Comparison of ENCODE assay signal across 13 mouse cellular contexts in the genomic region with DNA sequence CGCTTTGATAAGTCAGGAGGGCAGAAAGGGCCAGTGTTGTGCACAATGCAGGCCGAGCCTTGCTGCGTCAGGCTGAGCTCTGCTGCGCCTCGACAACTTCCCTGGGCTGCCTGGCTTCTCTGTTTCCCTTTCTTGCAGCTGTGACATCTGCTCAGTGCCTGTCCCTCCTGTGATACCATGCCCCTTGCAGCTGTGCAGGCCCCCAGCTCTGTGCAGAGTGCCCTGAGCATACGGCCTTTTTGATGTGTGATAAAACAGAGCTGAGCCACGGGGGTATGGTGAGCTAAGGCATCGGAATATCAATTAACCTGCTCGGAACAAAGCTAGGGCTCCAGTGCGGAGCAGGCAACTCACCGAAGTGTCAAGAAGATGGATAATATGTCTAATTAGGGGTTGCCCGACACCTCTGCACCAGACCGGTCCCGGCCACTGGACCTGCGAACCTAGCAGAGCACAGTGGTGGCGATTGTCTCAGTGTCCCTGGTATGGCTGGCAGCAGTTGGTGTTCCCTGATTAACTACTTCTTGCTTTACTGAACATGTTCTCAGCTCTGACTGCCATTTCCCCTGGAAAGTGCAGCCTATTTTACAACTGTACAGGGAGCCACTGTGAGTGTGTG. TPM values are rescaled to one million over a fixed set of nuclear protein-coding genes. Genes with fewer than 3 reads are reported as not detected.
DNase-seq lines count a peak whose midpoint lies in the region; ATAC-seq lines count a peak whose summit lies in the region.
"Had no signal": no experiment of that assay in that cellular context is flagged by ENCODE, and none has a peak within 500 bp of the region (broad histone marks: within the 10 kb centered on the region; RNA-seq: fewer than 3 reads in every experiment).

No protein-coding gene starts in this region.

- 20% methylated on average over 16 of the region's 16 CpGs for WGBS in hindbrain, embryonic 10.5 days
- WGBS in neural tube, embryonic 15.5 days: 12% methylated on average over 16 of the region's 16 CpGs

- peak overlapping the region; percentile 78 for H3K27ac ChIP-seq in hindbrain, embryonic 10.5 days
- 0 out of 2 replicates have a peak overlapping the region, but pooled peaks have one; percentile 5 for H3K27ac ChIP-seq in neural tube, embryonic 15.5 days (replicated peaks)
- H3K27ac ChIP-seq: heart, adult 2 months; liver, embryonic 15.5 days had no signal

- peak; percentile 50; the same call in 1 of the 2 replicates for ATAC-seq in neural tube, embryonic 15.5 days (ENCODE audit: low FRiP score)

- H3K4me1 ChIP-seq in hindbrain, embryonic 10.5 days (replicated peaks): peaks cover 32% of the 10 kb centered on the region
- peaks cover 17% of the 10 kb centered on the region for H3K4me1 ChIP-seq in neural tube, embryonic 15.5 days
- H3K4me1 ChIP-seq: liver, embryonic 15.5 days had no signal

- H3K36me3 ChIP-seq in hindbrain, embryonic 10.5 days: no peaks in the 10 kb centered on the region
- no peaks in the 10 kb centered on the region for H3K36me3 ChIP-seq in neural tube, embryonic 15.5 days
- H3K36me3 ChIP-seq: liver, embryonic 15.5 days had no signal

- peak; percentile 25 for DNase-seq in embryo, embryonic 9.5 days (ENCODE audit: extremely low spot score)
- DNase-seq in hindbrain, embryonic 10.5 days (ENCODE audit: low spot score): peak; percentile 40
- DNase-seq in mesoderm, embryonic 11.5 days (ENCODE audit: low read depth, low spot score): peak; percentile 37
- DNase-seq in yolk sac, embryonic 10.5 days (ENCODE audit: low spot score): no peak
- DNase-seq in cerebellum, postnatal 14 days: no peak
- no peak for DNase-seq in layer of hippocampus, adult 11-12 months (ENCODE audit: low spot score)
- no peak for DNase-seq in lung, postnatal 14 days
- DNase-seq: cerebellum, postnatal 25 days; heart, adult 2 months; retina, postnatal 1 day had no signal

- 0 out of 2 replicates have a peak overlapping the region, but pooled peaks have one; percentile 7 for H3K9ac ChIP-seq in neural tube, embryonic 15.5 days (replicated peaks)
- H3K9ac ChIP-seq: liver, embryonic 15.5 days had no signal

- no peaks in the 10 kb centered on the region for H3K9me3 ChIP-seq in hindbrain, embryonic 10.5 days
- H3K9me3 ChIP-seq in neural tube, embryonic 15.5 days (replicated peaks): no peaks in the 10 kb centered on the region
- H3K9me3 ChIP-seq: liver, embryonic 15.5 days had no signal

- H3K4me3 ChIP-seq in hindbrain, embryonic 10.5 days: no peak overlapping the region; the same call in 1 of the 2 replicates
- H3K4me3 ChIP-seq in neural tube, embryonic 15.5 days (replicated peaks): no peak overlapping the region
- H3K4me3 ChIP-seq: heart, adult 2 months; liver, embryonic 15.5 days had no signal

- peaks cover 22% of the 10 kb centered on the region for H3K27me3 ChIP-seq in hindbrain, embryonic 10.5 days (ENCODE audit: insufficient read depth, poor library complexity, severe bottlenecking)
- peaks cover 2% of the 10 kb centered on the region; the same call in 1 of the 2 replicates for H3K27me3 ChIP-seq in neural tube, embryonic 15.5 days (replicated peaks)
- H3K27me3 ChIP-seq: CH12.LX; liver, embryonic 15.5 days had no signal

- H3K4me2 ChIP-seq in neural tube, embryonic 15.5 days: no peak overlapping the region; the same call in 1 of the 2 replicates
- H3K4me2 ChIP-seq: liver, embryonic 15.5 days had no signal

RNA-seq across cellular contexts. Expression of gene Ak8, which starts 27.9 kb away (rescaled TPM):
- 0.73 and 1.7 TPM in 2 replicates for polyA plus RNA-seq in hindbrain, embryonic 10.5 days (2016; fragmentation: Nextera tagmentation; extraction: Ambion mirVana)
- 1.7 and 1.8 TPM in 2 replicates for polyA plus RNA-seq in neural tube, embryonic 15.5 days (2015; fragmentation: Nextera tagmentation; extraction: Ambion mirVana)

RNA-seq across cellular contexts. Expression of gene Spaca9, which starts 28.4 kb away (rescaled TPM):
- polyA plus RNA-seq in hindbrain, embryonic 10.5 days (2016; fragmentation: Nextera tagmentation; extraction: Ambion mirVana): 4.4 TPM in 2 replicates
- 1.5 TPM in 2 replicates for polyA plus RNA-seq in neural tube, embryonic 15.5 days (2015; fragmentation: Nextera tagmentation; extraction: Ambion mirVana)

Comparison
In these comparisons a context has a peak if more than half of its experiments do, and no peak if none do; other contexts are left out.
1. DNase-seq: peak in embryo, embryonic 9.5 days (single experiment), hindbrain, embryonic 10.5 days (single experiment) and mesoderm, embryonic 11.5 days (single experiment); none in yolk sac, embryonic 10.5 days (single experiment), cerebellum, postnatal 14 days (0 of 2), layer of hippocampus, adult 11-12 months (single experiment) and lung, postnatal 14 days (single experiment).